8 mouse cellular contexts compared by ENCODE assay signal in the genomic region with DNA sequence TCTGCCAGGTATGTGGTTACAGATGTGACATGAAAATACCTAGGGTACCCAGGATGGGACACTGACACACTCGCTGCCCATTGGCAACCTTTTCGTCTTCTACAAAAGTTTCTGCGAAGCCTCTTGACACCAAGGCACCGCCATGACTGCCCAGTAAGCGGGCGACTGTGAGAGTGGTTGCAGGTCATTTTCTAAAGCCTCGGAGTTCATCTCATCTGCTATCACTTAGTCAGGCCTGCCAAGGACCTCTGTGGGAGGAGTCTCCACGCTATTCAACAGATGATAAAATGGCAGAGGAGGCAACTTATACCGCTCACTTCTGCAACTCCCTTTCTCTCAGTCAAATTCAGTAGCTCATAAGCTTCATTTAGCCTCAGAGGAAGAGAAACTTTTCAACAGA.
DNase-seq lines count a peak whose midpoint lies in the region; ATAC-seq and TF ChIP-seq lines count a peak whose summit lies in the region.
"Had no signal": no experiment of that assay in that cellular context is flagged by ENCODE, and none has a peak within 500 bp of the region (broad histone marks: within the 10 kb centered on the region; RNA-seq: fewer than 3 reads in every experiment).

No protein-coding gene starts in this region.

- TF ChIP-seq CTCF in intestine, postnatal 0 days (IDR thresholded peaks at IDR 0.05; ENCODE audit: low read depth): no peak
- no peak for TF ChIP-seq CTCF in liver, postnatal 0 days (IDR thresholded peaks at IDR 0.05; ENCODE audit: low read depth)

- no peak overlapping the region for H3K4me2 ChIP-seq in intestine, embryonic 15.5 days (replicated peaks)
- H3K4me2 ChIP-seq in intestine, postnatal 0 days (replicated peaks; ENCODE audit: low read depth): no peak overlapping the region
- H3K4me2 ChIP-seq in limb, embryonic 13.5 days (replicated peaks): peak overlapping the region; percentile 10; the same call in 1 of the 2 replicates
- no peak overlapping the region for H3K4me2 ChIP-seq in liver, postnatal 0 days (ENCODE audit: low read depth, low read length)

- no peak for ATAC-seq in intestine, embryonic 15.5 days
- no peak for ATAC-seq in intestine, postnatal 0 days
- ATAC-seq in common myeloid progenitor, adult 5-6 weeks (replicated peaks; ENCODE audit: low read depth, poor library complexity, severe bottlenecking): 0 out of 2 replicates have a peak, but pooled peaks have one; percentile 17
- ATAC-seq in limb, embryonic 13.5 days (ENCODE audit: low FRiP score, low read depth): no peak
- ATAC-seq in liver, postnatal 0 days: no peak

- 82% methylated on average over 9 of the region's 9 CpGs for WGBS in intestine, embryonic 15.5 days
- WGBS in intestine, postnatal 0 days: 89% methylated on average over 9 of the region's 9 CpGs
- 83% methylated on average over 9 of the region's 9 CpGs for WGBS in embryonic facial prominence, embryonic 10.5 days
- 69% methylated on average over 9 of the region's 9 CpGs for WGBS in limb, embryonic 13.5 days
- 74% methylated on average over 9 of the region's 9 CpGs for WGBS in liver, postnatal 0 days (ENCODE audit: insufficient replicate concordance)

- DNase-seq in embryonic facial prominence, embryonic 10.5 days (ENCODE audit: low spot score): no peak
- DNase-seq in adrenal gland, adult 18-20 months (ENCODE audit: low spot score in 2 of 2): no peak
- DNase-seq in liver, postnatal 0 days: no peak
- DNase-seq: lung, postnatal 14 days had no signal

- H3K9ac ChIP-seq in intestine, embryonic 15.5 days: no peak overlapping the region
- no peak overlapping the region for H3K9ac ChIP-seq in intestine, postnatal 0 days (ENCODE audit: low read depth, low read length)
- no peak overlapping the region for H3K9ac ChIP-seq in limb, embryonic 13.5 days
- H3K9ac ChIP-seq in liver, postnatal 0 days (replicated peaks): no peak overlapping the region

- H3K27ac ChIP-seq in intestine, embryonic 15.5 days: peak overlapping the region; percentile 2; the same call in 1 of the 2 replicates
- H3K27ac ChIP-seq in intestine, postnatal 0 days (ENCODE audit: low read depth, low read length): no peak overlapping the region
- H3K27ac ChIP-seq in embryonic facial prominence, embryonic 10.5 days (replicated peaks): peak overlapping the region; percentile 76
- peak overlapping the region; percentile 96 for H3K27ac ChIP-seq in limb, embryonic 13.5 days
- no peak overlapping the region for H3K27ac ChIP-seq in liver, postnatal 0 days (ENCODE audit: low read depth)

- 0 out of 2 replicates have a peak, but pooled peaks cover 5% of the 10 kb centered on the region for H3K4me1 ChIP-seq in intestine, embryonic 15.5 days (replicated peaks)
- H3K4me1 ChIP-seq in intestine, postnatal 0 days (replicated peaks; ENCODE audit: control insufficient read depth, insufficient read depth, low read length): 0 out of 2 replicates have a peak, but pooled peaks cover 3% of the 10 kb centered on the region
- H3K4me1 ChIP-seq in embryonic facial prominence, embryonic 10.5 days: peaks cover 64% of the 10 kb centered on the region
- peaks cover 59% of the 10 kb centered on the region for H3K4me1 ChIP-seq in limb, embryonic 13.5 days
- no peaks in the 10 kb centered on the region for H3K4me1 ChIP-seq in liver, postnatal 0 days (ENCODE audit: insufficient read depth)

- TF ChIP-seq EP300 in liver, postnatal 0 days (IDR thresholded peaks at IDR 0.05; ENCODE audit: low read depth): no peak

- no peaks in the 10 kb centered on the region for H3K27me3 ChIP-seq in intestine, embryonic 15.5 days (replicated peaks)
- H3K27me3 ChIP-seq in intestine, postnatal 0 days (replicated peaks; ENCODE audit: control insufficient read depth, insufficient read depth, low read length): no peaks in the 10 kb centered on the region
- H3K27me3 ChIP-seq in embryonic facial prominence, embryonic 10.5 days (replicated peaks; ENCODE audit: low read depth, poor library complexity, severe bottlenecking): 0 out of 2 replicates have a peak, but pooled peaks cover 8% of the 10 kb centered on the region
- H3K27me3 ChIP-seq in limb, embryonic 13.5 days: no peaks in the 10 kb centered on the region
- no peaks in the 10 kb centered on the region for H3K27me3 ChIP-seq in liver, postnatal 0 days (ENCODE audit: insufficient read depth, low read length)

- H3K36me3 ChIP-seq in intestine, embryonic 15.5 days: no peaks in the 10 kb centered on the region
- H3K36me3 ChIP-seq in intestine, postnatal 0 days (ENCODE audit: control insufficient read depth, insufficient read depth): no peaks in the 10 kb centered on the region
- no peaks in the 10 kb centered on the region for H3K36me3 ChIP-seq in embryonic facial prominence, embryonic 10.5 days (replicated peaks)
- H3K36me3 ChIP-seq in limb, embryonic 13.5 days: no peaks in the 10 kb centered on the region
- H3K36me3 ChIP-seq in liver, postnatal 0 days (replicated peaks; ENCODE audit: insufficient read depth, low read length): no peaks in the 10 kb centered on the region

- no peak overlapping the region for H3K4me3 ChIP-seq in intestine, embryonic 15.5 days (replicated peaks)
- H3K4me3 ChIP-seq in intestine, postnatal 0 days (ENCODE audit: low read depth, low read length): no peak overlapping the region
- 0 out of 2 replicates have a peak overlapping the region, but pooled peaks have one; percentile 18 for H3K4me3 ChIP-seq in embryonic facial prominence, embryonic 10.5 days
- no peak overlapping the region for H3K4me3 ChIP-seq in limb, embryonic 13.5 days
- H3K4me3 ChIP-seq in liver, postnatal 0 days (ENCODE audit: low read depth, low read length): no peak overlapping the region

- H3K9me3 ChIP-seq in intestine, embryonic 15.5 days: no peaks in the 10 kb centered on the region
- no peaks in the 10 kb centered on the region for H3K9me3 ChIP-seq in intestine, postnatal 0 days (ENCODE audit: control insufficient read depth)
- no peaks in the 10 kb centered on the region for H3K9me3 ChIP-seq in embryonic facial prominence, embryonic 10.5 days
- no peaks in the 10 kb centered on the region for H3K9me3 ChIP-seq in limb, embryonic 13.5 days
- H3K9me3 ChIP-seq in liver, postnatal 0 days (ENCODE audit: low read length): no peaks in the 10 kb centered on the region

Comparison
In these comparisons a context has a peak if more than half of its experiments do, and no peak if none do; other contexts are left out.
1. H3K27ac ChIP-seq: peak in intestine, embryonic 15.5 days (single experiment), embryonic facial prominence, embryonic 10.5 days (single experiment) and limb, embryonic 13.5 days (single experiment); none in intestine, postnatal 0 days (single experiment) and liver, postnatal 0 days (single experiment).